Mouse (Mus musculus): ENCODE results near the gene Ap1g1.
A peak's percentile ranks its signal among the peaks of the same experiment; 100 is the strongest.
"Not testable (repeated sequence)": the region's sequence is repeated elsewhere in the genome, so short reads cannot be mapped to it uniquely, and the experiment has no call there.

Ap1g1 gene

GRCm38 (mm10) chr8:109866690-109867089 is 88.3 kb downstream of the Ap1g1 start:
- no peak for DNase-seq (ENCODE audit: low spot score)

- DNase-seq (ENCODE audit: low spot score), result peak; percentile 97
These were observed 89.8 kb downstream of the Ap1g1 start, which contains the start of gene Phlpp2 for GRCm38 (mm10) chr8:109868003-109868679. Gene Phlpp2, plus strand, starts transcription at chr8:109868542.

- DNase-seq (ENCODE audit: low spot score), result peak; percentile 38
These were observed 90.5 kb downstream of the Ap1g1 start for GRCm38 (mm10) chr8:109868680-109869361.

GRCm38 (mm10) chr8:109871056-109871455 is 92.7 kb downstream of the Ap1g1 start:
- DNase-seq (ENCODE audit: low spot score), result no peak

GRCm38 (mm10) chr8:109873800-109874199 is 95.4 kb downstream of the Ap1g1 start:
- DNase-seq (ENCODE audit: low spot score), result not testable (repeated sequence)

GRCm38 (mm10) chr8:109880012-109880662 is 101.8 kb downstream of the Ap1g1 start:
- no peak for DNase-seq (ENCODE audit: low spot score)

GRCm38 (mm10) chr8:109885294-109885693 is 106.9 kb downstream of the Ap1g1 start:
- DNase-seq (ENCODE audit: low spot score), result no peak

- DNase-seq (ENCODE audit: low spot score), result no peak
These were observed 110.9 kb downstream of the Ap1g1 start for GRCm38 (mm10) chr8:109889211-109889610.

- no peak for DNase-seq (ENCODE audit: low spot score)
These were observed 112.6 kb downstream of the Ap1g1 start for GRCm38 (mm10) chr8:109890794-109891585.

GRCm38 (mm10) chr8:109894636-109895035 is 116.3 kb downstream of the Ap1g1 start:
- no peak for DNase-seq (ENCODE audit: low spot score)

- no peak for DNase-seq (ENCODE audit: low spot score)
These were observed 117.0 kb downstream of the Ap1g1 start for GRCm38 (mm10) chr8:109895355-109895754.

GRCm38 (mm10) chr8:109902379-109902778 is 124.0 kb downstream of the Ap1g1 start:
- no peak for DNase-seq (ENCODE audit: low spot score)

GRCm38 (mm10) chr8:109903909-109904469 is 125.6 kb downstream of the Ap1g1 start:
- DNase-seq (ENCODE audit: low spot score), result no peak

- DNase-seq (ENCODE audit: low spot score), result no peak
These were observed 126.7 kb downstream of the Ap1g1 start for GRCm38 (mm10) chr8:109904928-109905668.

GRCm38 (mm10) chr8:109906907-109907306 is 128.6 kb downstream of the Ap1g1 start:
- DNase-seq (ENCODE audit: low spot score), result no peak

- DNase-seq (ENCODE audit: low spot score), result no peak
These were observed 129.0 kb downstream of the Ap1g1 start for GRCm38 (mm10) chr8:109907376-109907775.

All from ovary, postnatal 14 days (tissue).